Mouse (Mus musculus) hindbrain, embryonic 16.5 days (tissue): ENCODE measurements at regions not wholly inside any gene's neighbourhood (a gene's known extent, or its start where the extent isn't known, plus 50 kb on each side); places are given as distances from the start of the nearest gene placed in this dataset.

Experiments used
- ATAC-seq: fragments of 200-750 bp; cut with Nextera tagmentation; 2 replicates; pipeline ENCODE4 v1.8.0; 2017; ENCODE audit warnings: moderate TSS enrichment, moderate library complexity
- H3K27ac ChIP-seq: fragments of 300-500 bp; sonication (generic); 2 replicates; pipeline ENCODE4 v1.5.1; 2014; ENCODE audit warnings: low read depth, mild to moderate bottlenecking, control low read depth, low read length, moderate library complexity
- H3K27me3 ChIP-seq: fragments of 300-500 bp; sonication (generic); replicated peaks from 2 replicates; pipeline ENCODE4 v1.6.1; 2014; ENCODE audit warnings: low read length; ENCODE audit not compliant: control insufficient read depth, insufficient read depth
- H3K36me3 ChIP-seq: fragments of 300-500 bp; sonication (generic); 2 replicates; pipeline ENCODE4 v1.6.1; 2014; ENCODE audit warnings: mild to moderate bottlenecking, low read length, moderate library complexity, mixed read lengths; ENCODE audit not compliant: control insufficient read depth, insufficient read depth
- H3K4me1 ChIP-seq: fragments of 300-500 bp; sonication (generic); 2 replicates; pipeline ENCODE4 v1.6.1; 2014; ENCODE audit warnings: low read depth, low read length; ENCODE audit not compliant: control insufficient read depth, insufficient read depth
- H3K4me2 ChIP-seq: fragments of 300-500 bp; sonication (generic); 2 replicates; pipeline ENCODE4 v1.6.1; 2014; ENCODE audit warnings: mild to moderate bottlenecking, low read length, control low read depth, moderate library complexity
- H3K4me3 ChIP-seq: fragments of 300-500 bp; sonication (generic); 2 replicates; pipeline ENCODE4 v1.5.1; 2014; ENCODE audit warnings: mild to moderate bottlenecking, low read length, control low read depth, moderate library complexity
- H3K9ac ChIP-seq: fragments of 300-500 bp; sonication (generic); 2 replicates; pipeline ENCODE4 v1.6.1; 2014; ENCODE audit warnings: low read depth, mild to moderate bottlenecking, control low read depth, low read length, moderate library complexity
- H3K9me3 ChIP-seq: fragments of 300-500 bp; sonication (generic); 2 replicates; pipeline ENCODE4 v1.6.1; 2014; ENCODE audit warnings: mild to moderate bottlenecking, low read length, moderate library complexity; ENCODE audit not compliant: control insufficient read depth
- WGBS: fragments of 180-500 bp; shearing (Covaris S2); extraction: QIAGEN DNeasy Blood & Tissue Kit; methylation state at CpG from one replicate; pipeline ENCODE4 v1.1.7; 2014; 5-methylcytosine and 5-hydroxymethylcytosine counted together

- WGBS, result 72% methylated on average over 2 of the region's 2 CpGs
- H3K36me3 ChIP-seq, result no peaks in the 10 kb centered on the region
- no peaks in the 10 kb centered on the region for H3K9me3 ChIP-seq
- no peak overlapping the region for H3K4me2 ChIP-seq
- no peaks in the 10 kb centered on the region for H3K27me3 ChIP-seq
- no peak for ATAC-seq
- H3K4me3 ChIP-seq, result no peak overlapping the region
- no peak overlapping the region for H3K9ac ChIP-seq
- H3K27ac ChIP-seq, result no peak overlapping the region
- H3K4me1 ChIP-seq, result no peaks in the 10 kb centered on the region
Measured at GRCm38 (mm10) chr4:64874521-64874920, 249.5 kb upstream of the Pappa start.

DNA sequence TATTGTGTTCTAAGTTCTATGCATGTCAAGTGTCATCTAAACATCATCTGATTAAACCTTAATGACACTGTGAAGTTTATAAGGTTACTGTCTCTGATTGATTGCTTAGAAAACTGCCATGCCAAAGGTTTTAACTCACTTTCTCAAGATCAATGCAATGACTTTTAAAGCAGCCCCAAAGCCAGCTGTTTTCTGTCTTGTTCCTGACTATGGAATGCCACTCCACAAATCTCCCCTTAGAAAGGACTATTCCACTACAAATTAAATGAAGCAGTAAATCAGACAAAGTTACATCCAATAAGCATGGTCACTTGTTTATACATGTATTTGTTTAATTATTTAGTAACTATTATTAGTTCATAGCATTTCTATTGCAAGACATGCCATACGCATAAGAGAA, 247.1 kb upstream of the Pappa start:
- no peak overlapping the region for H3K4me3 ChIP-seq
- H3K9ac ChIP-seq, result no peak overlapping the region
- no peaks in the 10 kb centered on the region for H3K4me1 ChIP-seq
- no peaks in the 10 kb centered on the region for H3K36me3 ChIP-seq
- H3K27ac ChIP-seq, result no peak overlapping the region
- no peaks in the 10 kb centered on the region for H3K9me3 ChIP-seq
- H3K4me2 ChIP-seq, result no peak overlapping the region
- 98% methylated on average over 1 of the region's 1 CpGs for WGBS
- no peak for ATAC-seq
- H3K27me3 ChIP-seq, result no peaks in the 10 kb centered on the region

GRCm38 (mm10) chr4:64897935-64898334, 226.0 kb upstream of the Pappa start:
- no peak overlapping the region for H3K4me3 ChIP-seq
- 80% methylated on average over 3 of the region's 3 CpGs for WGBS
- no peak for ATAC-seq

GRCm38 (mm10) chr4:64901091-64901845, 222.7 kb upstream of the Pappa start:
- no peak for ATAC-seq
- no peak overlapping the region for H3K27ac ChIP-seq
- H3K4me3 ChIP-seq, result no peak overlapping the region
- no peaks in the 10 kb centered on the region for H3K4me1 ChIP-seq
- H3K9ac ChIP-seq, result no peak overlapping the region
- H3K36me3 ChIP-seq, result no peaks in the 10 kb centered on the region
- no peaks in the 10 kb centered on the region for H3K27me3 ChIP-seq
- no peaks in the 10 kb centered on the region for H3K9me3 ChIP-seq
- 80% methylated on average over 5 of the region's 5 CpGs for WGBS
- no peak overlapping the region for H3K4me2 ChIP-seq

More at GRCm38 (mm10) chr4:64897935-64898334, 226.0 kb upstream of the Pappa start:
- no peaks in the 10 kb centered on the region for H3K4me1 ChIP-seq
- H3K36me3 ChIP-seq, result no peaks in the 10 kb centered on the region
- H3K9me3 ChIP-seq, result no peaks in the 10 kb centered on the region
- no peaks in the 10 kb centered on the region for H3K27me3 ChIP-seq
- no peak overlapping the region for H3K9ac ChIP-seq
- no peak overlapping the region for H3K27ac ChIP-seq
- H3K4me2 ChIP-seq, result no peak overlapping the region

- ATAC-seq, result no peak
- Histone ChIP-seq H3K4me3 (no peak overlapping the region), H3K27me3 (no peaks in the 10 kb centered on the region), H3K9ac (no peak overlapping the region), H3K27ac (no peak overlapping the region), H3K36me3 (no peaks in the 10 kb centered on the region), H3K9me3 (no peaks in the 10 kb centered on the region), H3K4me2 (no peak overlapping the region), H3K4me1 (no peaks in the 10 kb centered on the region)
Measured at GRCm38 (mm10) chr4:64923751-64924150, 200.2 kb upstream of the Pappa start.

- 61% methylated on average over 2 of the region's 2 CpGs for WGBS
- no peaks in the 10 kb centered on the region for H3K9me3 ChIP-seq
- H3K36me3 ChIP-seq, result no peaks in the 10 kb centered on the region
- H3K9ac ChIP-seq, result no peak overlapping the region
- H3K4me2 ChIP-seq, result no peak overlapping the region
- no peaks in the 10 kb centered on the region for H3K4me1 ChIP-seq
- H3K27ac ChIP-seq, result no peak overlapping the region
- H3K4me3 ChIP-seq, result no peak overlapping the region
- no peaks in the 10 kb centered on the region for H3K27me3 ChIP-seq
- no peak for ATAC-seq
Measured at GRCm38 (mm10) chr4:64928553-64928952, 195.4 kb upstream of the Pappa start.

DNA sequence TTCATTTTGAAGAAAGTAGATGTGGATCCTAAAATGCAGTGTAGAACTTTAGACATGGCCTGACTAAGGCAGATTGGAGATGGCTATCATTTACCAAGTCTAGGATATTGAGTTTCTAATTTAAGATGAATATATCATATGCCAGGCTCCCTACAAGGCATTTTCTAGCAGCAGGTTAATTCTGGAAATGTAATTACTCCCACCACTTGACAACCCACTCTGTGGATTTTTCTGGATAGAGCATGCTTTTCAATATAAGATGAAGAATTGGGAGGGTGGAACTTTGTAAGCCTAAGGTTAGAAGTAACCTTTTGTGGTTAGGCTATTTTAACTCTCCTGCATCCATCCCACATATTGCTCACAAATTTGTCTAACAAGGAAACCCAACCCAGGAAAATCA, 178.4 kb upstream of the Pappa start:
- H3K9me3 ChIP-seq, result no peaks in the 10 kb centered on the region
- ATAC-seq, result no peak
- no peak overlapping the region for H3K4me3 ChIP-seq
- no peak overlapping the region for H3K9ac ChIP-seq
- H3K27ac ChIP-seq, result no peak overlapping the region
- H3K36me3 ChIP-seq, result no peaks in the 10 kb centered on the region
- H3K27me3 ChIP-seq, result no peaks in the 10 kb centered on the region
- H3K4me2 ChIP-seq, result no peak overlapping the region
- no peaks in the 10 kb centered on the region for H3K4me1 ChIP-seq

DNA sequence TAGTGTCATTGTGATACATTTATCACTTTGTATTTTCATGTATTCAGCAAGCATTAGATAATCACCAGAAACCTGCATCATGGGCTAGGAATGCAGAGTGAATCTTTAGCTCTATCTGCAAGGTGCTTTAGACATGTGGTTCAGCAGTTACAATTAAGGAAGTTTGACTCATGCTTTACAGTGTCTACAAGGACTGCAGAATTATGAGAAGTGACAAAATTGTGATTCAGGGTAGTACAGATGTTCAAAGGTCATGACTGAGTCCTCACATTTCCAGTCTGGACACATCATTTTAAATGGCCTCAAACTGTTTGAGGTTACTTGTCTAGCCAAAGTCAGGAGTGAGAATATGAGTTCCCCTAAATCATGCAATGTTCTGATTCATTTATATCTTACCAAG, 171.3 kb upstream of the Pappa start:
- Histone ChIP-seq H3K4me2 (no peak overlapping the region), H3K27me3 (no peaks in the 10 kb centered on the region), H3K9ac (no peak overlapping the region), H3K27ac (no peak overlapping the region), H3K36me3 (no peaks in the 10 kb centered on the region), H3K4me3 (no peak overlapping the region), H3K4me1 (no peaks in the 10 kb centered on the region), H3K9me3 (no peaks in the 10 kb centered on the region)
- no peak for ATAC-seq

GRCm38 (mm10) chr4:64958843-64959242, 165.1 kb upstream of the Pappa start:
- Histone ChIP-seq H3K4me3 (no peak overlapping the region), H3K27me3 (no peaks in the 10 kb centered on the region), H3K9me3 (no peaks in the 10 kb centered on the region), H3K4me2 (no peak overlapping the region), H3K27ac (no peak overlapping the region), H3K9ac (no peak overlapping the region), H3K36me3 (no peaks in the 10 kb centered on the region), H3K4me1 (no peaks in the 10 kb centered on the region)
- no peak for ATAC-seq
- WGBS, result 81% methylated on average over 4 of the region's 4 CpGs

DNA sequence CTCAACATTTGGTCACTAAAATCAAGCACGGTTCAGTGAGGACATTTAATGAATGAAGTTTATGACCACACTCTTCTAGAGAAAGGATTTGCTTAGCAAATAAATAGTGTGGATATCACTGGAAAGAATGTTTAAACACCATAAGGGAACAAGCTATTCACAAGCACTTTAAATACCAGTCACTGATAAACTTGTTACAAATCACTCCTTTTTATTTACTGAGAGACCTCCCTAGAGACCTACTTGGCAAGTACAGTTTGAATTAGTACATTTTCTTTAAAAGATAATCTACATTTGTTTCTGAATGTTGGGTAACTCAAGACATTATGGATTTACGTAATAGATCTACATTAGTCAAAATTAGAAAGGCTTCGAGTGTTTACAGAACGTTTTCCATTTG, 162.2 kb upstream of the Pappa start:
- no peaks in the 10 kb centered on the region for H3K9me3 ChIP-seq
- no peak overlapping the region for H3K27ac ChIP-seq
- H3K4me2 ChIP-seq, result no peak overlapping the region
- H3K9ac ChIP-seq, result no peak overlapping the region
- no peaks in the 10 kb centered on the region for H3K36me3 ChIP-seq
- no peak for ATAC-seq
- no peaks in the 10 kb centered on the region for H3K27me3 ChIP-seq
- H3K4me3 ChIP-seq, result no peak overlapping the region
- H3K4me1 ChIP-seq, result no peaks in the 10 kb centered on the region
- WGBS, result 85% methylated on average over 4 of the region's 4 CpGs
